Mouse (Mus musculus): ENCODE data around the gene Kbtbd12.

The Kbtbd12 gene

DNA sequence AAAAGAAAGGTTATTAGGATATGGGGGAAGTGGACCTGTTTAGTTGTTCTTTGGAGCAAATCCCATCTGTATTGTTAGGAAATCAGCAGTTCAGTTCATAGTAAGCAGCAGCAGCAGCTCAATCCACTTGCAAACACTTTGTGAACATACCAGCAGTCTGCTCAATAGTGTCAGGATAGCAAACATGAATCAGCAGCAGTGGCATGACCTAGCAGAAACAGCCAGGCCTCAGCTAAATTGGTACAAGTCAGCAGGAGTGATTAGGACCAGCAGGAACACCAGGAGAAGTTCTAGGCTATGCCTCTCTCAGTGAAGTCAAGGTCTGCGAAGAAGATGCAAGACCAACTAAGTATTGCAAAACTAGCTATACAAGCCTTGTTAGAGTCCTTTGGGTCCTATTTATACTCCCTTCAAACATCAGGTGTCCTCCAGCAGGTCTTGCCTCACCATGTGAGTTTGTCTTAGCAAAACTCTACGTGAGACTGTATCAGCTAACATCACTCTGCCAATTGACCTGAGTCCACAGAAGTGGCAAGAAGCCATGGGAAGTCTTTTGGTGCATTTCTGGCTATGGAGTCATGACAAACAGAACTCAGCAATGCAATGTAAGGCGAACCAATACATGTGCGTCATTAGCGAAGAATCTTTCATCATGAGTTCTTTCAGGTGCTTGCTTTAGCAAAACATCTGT lies at the start of gene Kbtbd12:
Gene Kbtbd12, minus strand, starts transcription at position 340 of the 691 bp plus-strand sequence.
- in situ Hi-C loops (cut with MseI, MboI) = no loop called here

DNA sequence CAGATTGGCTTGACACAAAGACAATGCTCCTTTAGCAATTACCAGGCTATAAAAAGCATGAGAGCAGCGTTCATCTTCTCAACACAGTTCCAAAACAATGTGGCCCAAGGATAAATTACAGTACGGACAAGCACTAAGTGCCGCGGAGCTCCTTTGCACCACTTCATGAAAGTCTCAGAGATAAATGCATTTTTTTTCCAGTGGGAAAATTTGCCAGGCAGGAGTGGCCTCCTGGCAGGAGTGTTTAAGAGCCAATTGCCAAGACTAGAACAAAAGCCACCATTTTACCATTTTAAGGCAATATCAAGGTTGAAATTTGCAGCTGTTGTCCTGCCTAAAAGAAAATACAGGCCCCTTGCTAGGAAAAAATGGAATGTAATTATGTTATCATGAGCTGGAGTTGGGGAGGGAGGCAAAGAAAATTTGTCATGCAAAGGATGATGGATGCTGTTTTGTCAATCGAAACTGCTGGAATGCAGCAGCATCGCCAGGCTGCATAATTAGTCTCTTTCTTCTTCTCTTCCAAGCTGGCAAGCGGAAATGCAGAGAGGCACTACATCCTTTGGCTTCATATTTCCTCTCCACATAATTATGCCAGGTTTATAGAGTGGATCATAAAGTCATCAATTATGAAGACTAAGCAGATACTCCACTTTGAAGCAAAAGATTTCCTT lies 45.8 kb upstream of the Kbtbd12 start:
- in situ Hi-C loops (cut with MseI, MboI) = no loop called here

DNA sequence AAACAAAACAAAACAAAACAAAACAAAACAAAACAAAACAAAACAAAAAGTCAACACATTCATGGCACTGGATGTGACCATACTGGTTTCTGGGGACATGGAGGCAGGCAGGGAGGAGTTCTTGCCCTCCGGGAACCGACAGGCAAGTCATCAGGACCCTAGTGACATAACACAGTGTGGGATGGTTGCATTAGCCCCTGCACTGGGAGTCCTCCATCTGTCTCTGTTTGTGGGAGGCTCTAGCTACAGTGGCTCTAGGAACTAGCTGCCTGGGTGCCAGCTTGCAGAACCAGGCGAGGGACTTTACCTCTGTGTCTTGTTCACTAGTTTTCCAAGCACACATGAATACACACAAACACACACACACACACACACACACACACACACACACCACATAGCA lies 43.3 kb upstream of the Kbtbd12 start:
- in situ Hi-C loops (cut with MseI, MboI) = no loop called here

DNA sequence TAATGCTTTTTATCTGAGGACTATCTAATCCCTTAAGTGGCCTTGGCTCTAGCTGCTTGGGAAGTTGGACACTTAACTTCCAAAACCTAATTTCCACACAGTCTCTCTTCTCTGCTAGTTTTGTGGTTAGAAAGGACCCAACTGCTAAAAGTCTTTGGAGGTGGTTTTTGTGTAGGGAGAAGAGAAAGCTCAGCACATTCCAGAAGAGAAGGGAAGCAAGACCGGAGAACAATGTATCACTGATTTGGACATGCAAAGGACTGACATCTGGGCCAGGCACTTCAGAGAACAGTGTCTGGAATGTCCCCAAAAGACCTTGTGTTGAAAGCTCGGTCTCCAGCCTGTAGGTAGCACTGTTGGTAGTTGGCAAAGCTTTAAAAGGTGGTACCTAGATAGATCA lies 40.0 kb upstream of the Kbtbd12 start:
- in situ Hi-C loops (cut with MseI, MboI) = no loop called here

DNA sequence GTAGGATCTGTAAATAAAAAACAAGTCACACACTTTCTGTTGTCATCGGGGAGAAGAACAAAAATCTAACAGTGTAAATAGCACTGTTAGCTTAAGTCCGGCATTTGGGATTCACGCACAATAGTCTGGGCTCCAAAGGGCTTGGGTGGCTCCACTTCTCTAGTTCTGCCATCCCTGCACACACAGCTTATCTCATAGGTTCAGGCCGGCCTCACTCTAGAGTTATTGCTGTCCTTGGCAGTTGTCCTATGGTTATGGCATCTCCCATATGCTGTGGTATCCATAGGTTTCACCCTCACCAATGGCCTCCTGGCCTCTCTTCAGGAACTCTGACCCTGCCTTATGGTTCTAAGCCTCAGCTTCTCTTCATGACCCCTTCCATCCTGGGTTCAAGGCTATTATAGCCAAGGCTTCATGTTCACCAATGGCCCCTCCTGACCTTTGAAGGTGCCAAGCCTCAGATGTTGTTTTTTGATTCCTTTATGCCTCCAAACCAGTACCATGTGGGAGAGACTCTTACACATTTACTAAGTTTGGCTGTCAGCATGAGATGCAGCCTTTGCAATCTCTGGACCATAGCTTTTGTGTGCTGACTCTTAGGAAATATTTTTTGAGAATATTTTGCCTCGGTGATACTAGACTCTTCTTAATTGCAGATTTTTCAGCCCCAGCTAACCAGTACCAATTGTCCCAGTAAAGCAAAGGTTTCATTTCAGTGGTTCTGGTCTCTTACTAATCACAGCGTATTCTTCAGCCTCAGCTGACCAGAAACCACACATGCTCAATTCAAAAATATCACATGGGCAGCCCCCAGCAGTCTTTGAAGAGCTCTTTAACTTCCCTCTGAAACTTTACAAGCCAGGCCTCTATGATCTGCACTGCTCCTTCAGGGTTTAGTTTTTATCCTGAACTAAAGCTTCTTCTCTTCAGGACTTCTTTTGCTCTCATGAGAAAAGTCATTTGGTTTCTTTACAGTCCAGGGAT lies 39.3 kb upstream of the Kbtbd12 start:
- in situ Hi-C loops (cut with MseI, MboI) = no loop called here

DNA sequence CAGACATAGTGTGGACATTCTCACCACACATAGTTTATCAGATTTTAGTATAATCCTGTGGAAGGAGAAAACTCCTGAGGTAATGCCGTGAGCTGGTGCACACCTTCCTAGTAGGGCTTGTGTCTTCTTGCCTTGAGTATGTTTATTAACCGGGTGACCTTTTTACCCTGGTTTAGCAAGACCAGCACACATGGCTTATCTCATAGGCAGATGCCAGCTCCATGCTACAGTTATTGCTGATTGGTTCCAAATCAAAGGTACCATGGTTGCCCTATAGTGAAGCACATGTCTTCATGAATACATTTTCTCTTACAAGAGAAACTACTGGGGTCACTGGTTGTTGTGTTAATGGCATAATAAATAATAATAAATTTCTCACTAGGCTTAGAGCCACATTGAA lies 38.1 kb upstream of the Kbtbd12 start:
- in situ Hi-C loops (cut with MseI, MboI) = no loop called here

DNA sequence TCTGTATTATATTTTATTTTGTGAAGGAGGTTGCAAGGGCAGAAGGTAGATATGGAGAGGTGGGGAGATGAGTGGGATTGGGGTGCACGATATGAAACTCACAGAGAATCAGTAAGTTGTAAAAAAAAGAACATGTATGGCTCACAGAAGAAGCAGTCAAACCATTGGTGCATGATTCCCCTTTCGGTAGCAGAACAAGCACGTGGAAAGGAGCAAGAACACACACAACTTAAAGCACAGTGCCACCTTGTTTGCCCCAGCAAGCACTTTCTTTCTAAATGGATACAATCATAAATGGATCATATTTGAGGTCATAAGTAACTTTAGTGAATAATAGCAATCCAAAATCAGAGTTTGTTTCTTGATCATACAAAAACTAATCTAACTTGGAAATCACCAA lies 24.5 kb upstream of the Kbtbd12 start:
- in situ Hi-C loops (cut with MseI, MboI) = no loop called here

DNA sequence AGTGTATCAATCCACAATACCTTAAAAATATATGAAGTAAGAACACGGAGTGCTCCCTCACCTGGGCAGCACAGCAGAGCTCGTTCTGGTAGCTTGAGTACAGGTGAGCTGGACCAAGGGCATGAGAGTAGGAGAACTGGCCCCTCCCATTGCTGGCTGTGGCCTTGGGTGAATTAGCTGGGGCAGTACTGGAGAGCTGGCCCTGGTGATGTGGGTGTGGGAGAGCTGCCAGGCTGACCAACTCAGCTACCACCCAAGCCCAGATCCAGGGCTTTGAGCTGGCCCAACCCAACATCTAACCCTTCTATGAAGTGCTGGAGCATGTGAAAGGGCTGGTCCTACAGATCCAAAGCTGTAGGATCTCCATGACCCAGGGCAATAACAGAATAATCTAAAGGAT lies 23.9 kb upstream of the Kbtbd12 start:
- in situ Hi-C loops (cut with MseI, MboI) = no loop called here

DNA sequence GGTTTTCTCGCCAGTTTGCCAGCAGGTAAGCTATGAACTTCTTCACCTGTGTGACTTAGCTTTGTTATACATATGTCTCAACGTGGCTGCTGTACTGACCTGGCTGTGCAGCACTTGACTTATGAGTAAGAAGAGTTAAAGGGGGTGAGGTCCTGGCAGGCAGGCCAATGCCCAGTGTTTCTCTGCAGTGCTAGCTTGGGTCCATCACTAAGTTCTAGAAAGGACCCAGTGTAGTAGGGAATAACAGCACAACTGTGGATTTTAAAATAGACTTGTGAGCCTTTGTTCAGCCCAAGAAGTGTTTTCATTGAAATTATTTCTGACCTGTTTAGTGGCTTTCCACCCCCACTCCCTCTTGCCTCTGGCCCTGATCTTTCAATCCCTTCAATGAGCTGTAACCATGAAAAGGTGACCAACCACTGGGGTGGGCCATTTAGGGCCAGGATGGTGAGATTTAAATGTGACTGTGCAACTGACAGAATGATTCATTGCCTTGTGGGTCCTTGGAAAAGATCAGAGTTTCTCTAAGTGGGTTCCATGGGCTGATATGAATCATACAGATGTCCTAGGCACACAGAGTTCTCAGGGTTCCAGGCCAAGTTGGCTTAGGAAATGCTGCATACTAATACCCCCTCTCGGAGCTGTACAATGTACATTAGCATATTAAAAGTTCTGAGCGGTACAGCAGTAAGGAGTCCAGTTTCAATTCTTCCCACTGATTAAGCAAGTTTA lies 10.0 kb upstream of the Kbtbd12 start:
- in situ Hi-C loops (cut with MseI, MboI) = no loop called here

DNA sequence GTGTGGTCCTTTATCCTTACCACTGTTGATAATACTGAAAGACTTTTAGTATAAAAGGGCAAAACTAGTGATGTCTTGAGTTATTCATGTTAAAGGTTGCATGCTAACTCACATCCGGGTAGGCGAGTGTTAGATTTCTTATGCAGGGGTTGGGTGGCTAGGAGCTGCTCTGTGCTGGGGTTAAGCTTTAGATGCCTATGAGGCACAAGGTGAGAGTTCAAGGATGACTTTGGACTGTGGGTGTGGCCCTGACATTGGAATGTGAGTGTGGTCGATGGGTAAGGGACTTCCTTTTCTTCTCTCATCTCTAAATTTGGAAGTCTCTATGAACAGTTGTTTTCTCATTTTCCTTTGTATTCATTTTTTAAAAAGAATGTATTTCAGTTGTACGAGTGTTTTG lies 7.0 kb upstream of the Kbtbd12 start:
- in situ Hi-C loops (cut with MseI, MboI) = no loop called here

DNA sequence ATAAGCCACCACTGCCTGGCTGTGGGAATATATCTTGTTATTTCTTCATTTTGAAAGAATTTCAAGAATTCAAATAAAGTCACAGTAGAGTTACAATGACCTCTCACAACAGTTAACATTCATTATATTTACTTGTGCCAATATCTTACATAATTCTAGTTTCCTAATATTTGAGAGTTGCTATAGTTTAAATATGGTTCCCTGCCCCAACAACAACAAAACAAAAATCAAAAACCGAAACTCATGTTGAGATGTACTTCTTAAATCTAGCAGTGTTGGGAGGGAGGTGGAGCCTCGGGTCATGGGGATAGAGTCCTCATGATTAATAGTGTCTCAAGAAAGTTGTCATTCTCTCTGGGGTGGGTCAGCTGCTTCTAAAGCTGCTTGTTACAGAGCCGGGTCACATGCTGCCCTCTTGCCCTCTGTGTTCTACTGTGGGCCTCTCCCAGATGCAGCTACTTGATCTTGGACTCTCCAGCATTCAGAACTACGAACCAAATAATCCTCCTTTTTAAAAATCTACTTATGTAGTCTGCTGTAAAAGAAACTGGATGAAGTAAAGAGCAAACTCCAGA lies 3.7 kb upstream of the Kbtbd12 start:
- in situ Hi-C loops (cut with MseI, MboI) = no loop called here

DNA sequence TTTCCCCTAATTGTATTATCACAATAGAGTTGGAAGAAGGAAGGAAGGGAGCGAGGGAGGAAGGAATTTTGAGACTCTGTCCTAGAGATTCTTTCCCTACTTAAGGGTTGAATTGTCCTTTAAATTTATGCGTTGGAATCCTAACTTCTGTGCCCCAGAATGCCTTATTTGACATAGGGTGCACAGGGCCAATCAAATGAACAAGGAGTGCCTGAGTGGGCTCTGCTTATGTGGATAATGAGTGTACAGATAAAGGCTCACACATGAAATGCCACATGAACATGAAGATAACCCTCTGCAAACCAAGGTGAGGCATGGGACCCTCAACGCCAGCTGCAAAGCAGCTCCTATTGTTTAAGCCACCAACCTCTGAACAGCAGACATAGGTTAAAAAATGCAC lies 2.6 kb upstream of the Kbtbd12 start:
- in situ Hi-C loops (cut with MseI, MboI) = no loop called here

DNA sequence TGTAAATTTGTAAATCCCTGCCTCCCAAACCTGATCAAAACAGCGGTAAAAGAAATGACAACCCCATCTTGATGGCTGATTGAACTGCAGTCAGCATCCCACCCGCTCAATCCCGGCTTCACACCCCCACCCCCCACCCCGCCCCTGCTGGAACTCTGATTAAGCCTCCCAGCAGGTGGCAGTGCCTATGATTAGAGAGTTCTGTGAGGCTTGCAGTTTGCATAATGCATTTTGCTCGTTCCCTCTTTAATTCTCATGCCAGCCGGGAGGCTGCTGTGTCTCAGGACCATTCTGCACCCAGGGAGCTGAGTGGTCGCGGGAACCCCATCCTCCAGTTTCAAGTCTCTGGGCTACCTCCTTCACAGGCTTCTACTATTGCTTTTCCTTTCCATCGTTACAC lies 2.2 kb upstream of the Kbtbd12 start:
- in situ Hi-C loops (cut with MseI, MboI) = no loop called here

DNA sequence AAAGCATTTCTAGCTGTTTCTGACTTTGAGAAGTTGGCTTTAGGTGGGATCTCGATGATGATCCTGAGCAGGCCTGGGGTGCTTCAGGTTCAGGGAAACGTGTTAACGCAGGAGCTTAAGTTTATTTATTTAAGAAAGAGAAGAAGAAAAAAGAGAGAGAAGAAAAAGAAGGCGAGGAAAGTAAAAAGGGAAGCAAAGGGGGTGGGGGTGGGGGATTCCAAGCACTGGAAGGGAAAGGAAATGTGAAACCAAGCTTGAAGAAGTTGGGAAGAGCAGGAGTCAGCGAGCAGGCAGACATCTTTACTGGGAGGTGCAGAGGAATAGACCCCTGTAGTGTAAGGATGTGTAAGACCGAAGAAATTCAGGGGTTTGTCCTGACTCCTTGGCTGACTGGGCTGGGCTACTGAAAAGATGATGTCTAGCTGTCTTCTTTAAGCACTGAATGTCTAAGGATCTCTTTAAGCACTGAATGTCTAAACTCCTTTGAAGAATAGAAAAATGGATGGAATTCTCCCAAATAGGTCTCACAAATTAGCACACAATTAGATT lies 1.7 kb upstream of the Kbtbd12 start:
- in situ Hi-C loops (cut with MseI, MboI) = no loop called here

DNA sequence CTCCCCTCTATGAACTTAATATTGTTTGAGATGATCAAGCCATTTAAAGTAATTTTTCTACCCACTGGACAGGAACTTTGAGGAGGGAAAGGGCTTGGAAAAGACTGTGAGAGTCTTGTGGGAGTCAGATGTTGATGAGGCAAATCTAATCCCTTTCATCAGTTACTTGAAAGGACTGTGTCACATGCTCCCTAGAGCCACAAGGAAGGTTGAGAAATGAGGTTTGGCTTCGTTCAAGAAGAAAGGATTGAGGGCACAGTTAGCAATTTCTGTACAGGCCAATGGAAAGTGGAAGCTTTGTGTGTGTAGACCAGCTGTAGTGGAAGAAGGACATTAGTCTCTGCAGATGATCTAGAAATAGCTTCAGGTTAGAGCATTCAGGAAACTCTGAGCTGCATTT lies 1.2 kb upstream of the Kbtbd12 start:
- in situ Hi-C loops (cut with MseI, MboI) = no loop called here

DNA sequence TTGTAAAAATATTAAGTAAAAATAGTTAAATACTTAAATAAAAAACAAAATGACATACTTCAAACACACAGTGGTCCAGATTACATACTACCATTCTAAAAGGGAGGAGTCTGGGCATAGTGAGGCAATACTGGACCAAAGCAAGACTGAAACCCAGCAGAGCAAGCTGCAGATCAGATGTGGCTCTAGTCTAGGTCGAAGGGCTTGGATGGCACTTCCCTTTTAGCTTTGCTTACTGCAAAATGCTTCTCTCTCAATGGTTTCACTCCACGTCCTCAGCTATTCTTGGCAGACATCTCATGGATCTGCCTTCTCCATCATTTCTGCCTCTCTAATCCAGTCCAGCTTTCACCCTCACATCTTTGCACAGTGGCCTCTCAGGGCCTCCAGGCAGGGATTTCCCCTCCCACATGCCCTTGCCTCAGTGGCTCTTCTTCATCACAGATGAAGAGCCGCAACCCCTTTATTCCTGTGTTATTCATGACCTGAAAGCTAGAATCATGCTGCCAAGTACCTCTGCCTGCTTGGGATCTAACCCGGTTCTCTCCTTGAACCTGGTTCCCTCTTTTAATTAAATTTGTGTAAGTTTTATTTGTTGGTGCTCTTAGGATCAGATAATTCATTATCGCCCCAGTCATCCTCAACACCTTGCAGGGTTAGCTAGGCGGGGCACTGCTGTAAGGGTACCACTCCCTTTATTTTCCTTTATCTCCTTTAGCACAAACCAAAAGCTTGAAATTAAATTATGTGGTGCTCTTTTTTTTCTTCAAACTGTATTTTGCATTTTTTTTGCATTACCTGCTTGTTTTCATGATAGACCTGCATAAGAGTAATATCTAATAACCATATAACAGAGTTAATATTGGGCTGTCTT lies 1.6 kb downstream of the Kbtbd12 start:
- in situ Hi-C loops (cut with MseI, MboI) = no loop called here

DNA sequence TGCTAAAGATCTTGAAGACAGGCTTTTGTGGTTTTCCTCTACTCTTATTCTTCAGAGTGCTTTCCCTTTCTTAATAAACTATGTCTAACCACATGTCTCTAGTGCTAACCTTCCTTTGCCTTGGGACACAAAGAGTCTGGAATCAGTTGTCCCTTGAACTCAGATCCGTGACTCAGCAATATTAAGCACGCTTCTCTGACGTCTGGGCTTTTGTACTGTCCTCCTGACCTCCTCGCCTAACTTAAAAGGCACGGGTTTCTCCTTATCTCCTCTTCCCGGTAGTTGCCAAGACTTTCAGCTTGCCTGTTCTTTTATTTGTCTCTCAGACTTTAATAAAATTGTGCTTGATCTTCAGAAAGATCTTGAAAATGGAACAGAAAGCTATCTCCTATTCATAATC lies 6.5 kb downstream of the Kbtbd12 start:
- in situ Hi-C loops (cut with MseI, MboI) = no loop called here

DNA sequence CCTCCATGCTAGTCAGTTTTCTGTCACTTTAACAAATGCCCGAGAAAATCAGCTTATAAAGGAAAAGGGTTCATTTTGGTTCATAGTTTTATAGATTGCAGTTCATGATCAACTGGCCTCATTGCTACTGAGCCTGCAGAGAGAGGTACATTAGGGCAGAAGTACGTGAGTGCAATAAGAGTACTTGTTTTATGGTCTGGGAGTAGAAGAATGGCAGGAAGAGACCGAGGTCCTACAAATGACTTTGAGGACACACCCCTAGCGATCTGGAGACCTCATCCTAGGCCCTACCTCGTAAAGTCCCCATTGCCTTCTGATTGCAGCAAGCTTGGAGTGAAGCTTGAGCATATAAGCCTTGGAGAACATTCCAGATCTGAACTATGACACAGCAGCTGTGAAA lies 7.2 kb downstream of the Kbtbd12 start:
- in situ Hi-C loops (cut with MseI, MboI) = no loop called here

DNA sequence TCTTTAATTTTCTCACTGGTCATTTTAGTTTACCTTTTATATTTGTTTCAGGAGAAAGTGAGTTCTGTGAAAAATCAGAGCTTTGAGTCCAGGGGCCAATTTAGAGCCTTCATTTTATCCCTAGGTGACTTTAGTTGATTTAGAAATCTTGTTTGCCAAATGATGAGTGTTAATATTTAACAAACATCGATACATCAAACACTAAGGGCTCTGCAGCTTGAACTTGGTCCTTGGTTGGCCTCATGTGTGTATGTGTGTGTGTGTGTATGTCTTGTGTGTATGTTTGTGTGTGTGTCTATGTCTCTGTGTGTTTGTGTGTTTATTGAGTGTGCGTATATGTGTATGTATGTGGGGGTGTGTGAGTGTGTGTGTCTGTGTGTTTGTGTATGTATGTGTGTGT lies 7.9 kb downstream of the Kbtbd12 start:
- in situ Hi-C loops (cut with MseI, MboI) = no loop called here

DNA sequence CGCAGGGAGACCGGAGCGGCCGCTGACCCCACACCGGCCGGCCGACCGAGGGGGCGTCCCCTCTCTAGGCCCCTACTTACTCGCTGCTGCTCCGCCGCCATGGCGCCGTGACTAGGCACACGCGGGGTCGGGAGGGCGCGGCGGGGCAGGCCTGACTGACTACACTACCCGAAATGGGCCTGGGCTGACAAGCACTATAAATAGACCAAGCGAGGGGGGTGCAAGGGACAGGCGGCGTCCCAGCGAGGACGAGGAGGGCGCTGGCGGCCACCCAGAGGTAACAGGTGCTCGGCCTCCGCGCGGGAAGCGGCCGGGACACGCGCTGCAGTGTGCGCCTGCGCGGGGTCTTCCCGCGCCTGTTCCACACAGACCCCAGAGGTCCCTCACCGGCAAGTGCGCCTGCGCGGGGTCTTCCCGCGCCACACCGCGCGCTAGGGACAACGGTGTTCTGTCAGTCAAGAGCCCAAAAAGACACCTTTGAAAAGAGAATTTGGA lies 10.4 kb downstream of the Kbtbd12 start:
- in situ Hi-C loops (cut with MseI, MboI) = no loop called here
